Mouse (Mus musculus): ENCODE data around the gene Cdk6. TPM values are rescaled to one million over a fixed set of nuclear protein-coding genes. Genes with fewer than 3 reads are reported as not detected.
"Not testable (repeated sequence)": the region's sequence is repeated elsewhere in the genome, so short reads cannot be mapped to it uniquely, and the experiment has no call there.

The Cdk6 gene
- polyA plus RNA-seq, 1 experiment: 31.0 TPM

GRCm38 (mm10) chr5:3520493-3521359 is 179.4 kb downstream of the Cdk6 start:
- 82% methylated on average over 18 of the region's 18 CpGs for WGBS
- no peak overlapping the region for H3K4me3 ChIP-seq (replicated peaks; ENCODE audit: control insufficient read depth, low read depth, low read length)
- H3K27ac ChIP-seq (ENCODE audit: control insufficient read depth, insufficient read depth, low read depth, low read length, poor library complexity): no peak overlapping the region
- no peaks in the 10 kb centered on the region; the same call in 1 of the 2 replicates for H3K4me1 ChIP-seq (ENCODE audit: control insufficient read depth, insufficient read depth, low read length)
- TF ChIP-seq POLR2A (IDR thresholded peaks at IDR 0.05; ENCODE audit: borderline replicate concordance, control insufficient read depth, low read depth, low read length): no peak
- no peak for TF ChIP-seq CTCF (IDR thresholded peaks at IDR 0.05; ENCODE audit: control insufficient read depth, insufficient read depth, low read length)

GRCm38 (mm10) chr5:3521741-3522140 is 180.5 kb downstream of the Cdk6 start:
- TF ChIP-seq CTCF (IDR thresholded peaks at IDR 0.05; ENCODE audit: control insufficient read depth, insufficient read depth, low read length) (no peak), POLR2A (IDR thresholded peaks at IDR 0.05; ENCODE audit: borderline replicate concordance, control insufficient read depth, low read depth, low read length) (no peak)
- 90% methylated on average over 12 of the region's 12 CpGs for WGBS

GRCm38 (mm10) chr5:3522826-3523225 is 181.5 kb downstream of the Cdk6 start:
- no peak for TF ChIP-seq POLR2A (IDR thresholded peaks at IDR 0.05; ENCODE audit: borderline replicate concordance, control insufficient read depth, low read depth, low read length)
- no peak for TF ChIP-seq CTCF (IDR thresholded peaks at IDR 0.05; ENCODE audit: control insufficient read depth, insufficient read depth, low read length)
- H3K4me3 ChIP-seq (replicated peaks; ENCODE audit: control insufficient read depth, low read depth, low read length): no peak overlapping the region
- H3K27ac ChIP-seq (ENCODE audit: control insufficient read depth, insufficient read depth, low read depth, low read length, poor library complexity): no peak overlapping the region
- 87% methylated on average over 10 of the region's 10 CpGs for WGBS
- no peaks in the 10 kb centered on the region for H3K4me1 ChIP-seq (ENCODE audit: control insufficient read depth, insufficient read depth, low read length)

More at GRCm38 (mm10) chr5:3521741-3522140, 180.5 kb downstream of the Cdk6 start:
- Histone ChIP-seq H3K4me1 (ENCODE audit: control insufficient read depth, insufficient read depth, low read length) (no peaks in the 10 kb centered on the region), H3K27ac (ENCODE audit: control insufficient read depth, insufficient read depth, low read depth, low read length, poor library complexity) (no peak overlapping the region), H3K4me3 (replicated peaks; ENCODE audit: control insufficient read depth, low read depth, low read length) (no peak overlapping the region)

- no peak overlapping the region for H3K27ac ChIP-seq (ENCODE audit: control insufficient read depth, insufficient read depth, low read depth, low read length, poor library complexity)
- H3K4me1 ChIP-seq (ENCODE audit: control insufficient read depth, insufficient read depth, low read length): no peaks in the 10 kb centered on the region
- no peak overlapping the region for H3K4me3 ChIP-seq (replicated peaks; ENCODE audit: control insufficient read depth, low read depth, low read length)
- WGBS: 69% methylated on average over 5 of the region's 5 CpGs
- TF ChIP-seq POLR2A (IDR thresholded peaks at IDR 0.05; ENCODE audit: borderline replicate concordance, control insufficient read depth, low read depth, low read length) (no peak), CTCF (IDR thresholded peaks at IDR 0.05; ENCODE audit: control insufficient read depth, insufficient read depth, low read length) (no peak)
These were observed 185.9 kb downstream of the Cdk6 start for GRCm38 (mm10) chr5:3527041-3527691.

GRCm38 (mm10) chr5:3529585-3530189 is 188.4 kb downstream of the Cdk6 start:
- TF ChIP-seq POLR2A (IDR thresholded peaks at IDR 0.05; ENCODE audit: borderline replicate concordance, control insufficient read depth, low read depth, low read length): no peak
- TF ChIP-seq CTCF (IDR thresholded peaks at IDR 0.05; ENCODE audit: control insufficient read depth, insufficient read depth, low read length): no peak
- 82% methylated on average over 10 of the region's 10 CpGs for WGBS
- H3K4me1 ChIP-seq (ENCODE audit: control insufficient read depth, insufficient read depth, low read length): no peaks in the 10 kb centered on the region
- H3K4me3 ChIP-seq (replicated peaks; ENCODE audit: control insufficient read depth, low read depth, low read length): no peak overlapping the region
- H3K27ac ChIP-seq (ENCODE audit: control insufficient read depth, insufficient read depth, low read depth, low read length, poor library complexity): no peak overlapping the region

GRCm38 (mm10) chr5:3532048-3532447 is 190.8 kb downstream of the Cdk6 start:
- H3K27ac ChIP-seq (ENCODE audit: control insufficient read depth, insufficient read depth, low read depth, low read length, poor library complexity); H3K4me1 ChIP-seq (ENCODE audit: control insufficient read depth, insufficient read depth, low read length); H3K4me3 ChIP-seq (replicated peaks; ENCODE audit: control insufficient read depth, low read depth, low read length): not testable (repeated sequence)

GRCm38 (mm10) chr5:3536592-3537212 is 195.4 kb downstream of the Cdk6 start:
- Histone ChIP-seq H3K4me3 (replicated peaks; ENCODE audit: control insufficient read depth, low read depth, low read length) (no peak overlapping the region), H3K27ac (ENCODE audit: control insufficient read depth, insufficient read depth, low read depth, low read length, poor library complexity) (no peak overlapping the region), H3K4me1 (ENCODE audit: control insufficient read depth, insufficient read depth, low read length) (no peaks in the 10 kb centered on the region)
- TF ChIP-seq CTCF (IDR thresholded peaks at IDR 0.05; ENCODE audit: control insufficient read depth, insufficient read depth, low read length) (no peak), POLR2A (IDR thresholded peaks at IDR 0.05; ENCODE audit: borderline replicate concordance, control insufficient read depth, low read depth, low read length) (no peak)
- WGBS: 81% methylated on average over 3 of the region's 3 CpGs

All from bone marrow, adult 2 months (tissue).